Mouse (Mus musculus): Measurements from ENCODE around the gene Erg. TPM values are rescaled to one million over a fixed set of nuclear protein-coding genes. Genes with fewer than 3 reads are reported as not detected.

The Erg gene
- polyA plus RNA-seq, 1 experiment from 2014 or later: 1.7 TPM

DNA sequence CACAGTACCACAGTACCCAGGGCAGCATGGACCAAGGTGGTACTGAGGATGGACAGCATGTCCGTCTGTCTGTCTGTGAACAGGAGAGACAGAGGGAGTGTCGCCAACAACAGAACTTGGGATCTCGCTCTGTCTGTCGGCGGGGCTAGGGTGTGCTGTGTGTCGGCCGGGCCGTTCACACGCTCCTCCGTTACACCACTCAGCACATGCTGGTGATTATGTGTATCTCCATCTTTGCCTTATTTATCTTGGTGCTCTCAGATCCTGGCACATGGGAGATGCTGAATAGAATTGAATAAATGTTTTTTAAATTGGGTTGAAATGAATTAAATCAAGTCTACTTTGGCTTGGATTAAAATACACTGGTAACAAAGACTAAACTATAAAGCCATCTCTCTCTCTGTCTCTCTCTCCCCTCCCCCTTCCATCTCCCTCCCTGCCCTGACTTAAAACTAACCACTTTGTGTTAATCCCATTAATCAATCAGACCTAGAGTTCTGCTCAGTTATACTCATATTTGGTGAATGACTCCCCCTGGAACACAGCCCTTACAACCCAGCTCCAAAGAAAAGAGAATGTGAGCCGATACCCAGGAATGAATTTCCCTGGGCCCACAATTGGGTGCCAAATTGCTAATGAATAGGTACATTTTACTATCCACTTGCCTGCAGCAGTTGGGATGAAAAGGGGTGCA is 10.6 kb upstream of the Erg start:
- Histone ChIP-seq H3K4me3 (replicated peaks; ENCODE audit: low read length) (no peak overlapping the region), H3K4me1 (replicated peaks; ENCODE audit: control insufficient read depth, insufficient read depth, low read length) (0 out of 2 replicates have a peak, but pooled peaks cover 10% of the 10 kb centered on the region), H3K36me3 (replicated peaks; ENCODE audit: control insufficient read depth, insufficient read depth) (no peaks in the 10 kb centered on the region), H3K4me2 (replicated peaks) (no peak overlapping the region), H3K27me3 (ENCODE audit: control insufficient read depth, insufficient read depth, low read length) (no peaks in the 10 kb centered on the region), H3K9me3 (ENCODE audit: control insufficient read depth, low read length) (no peaks in the 10 kb centered on the region), H3K9ac (no peak overlapping the region), H3K27ac (no peak overlapping the region)
- no peak; the same call in 1 of the 2 replicates for ATAC-seq (ENCODE audit: low FRiP score)
- no peak for DNase-seq (ENCODE audit: low spot score)
- 85% methylated on average over 11 of the region's 11 CpGs for WGBS

DNA sequence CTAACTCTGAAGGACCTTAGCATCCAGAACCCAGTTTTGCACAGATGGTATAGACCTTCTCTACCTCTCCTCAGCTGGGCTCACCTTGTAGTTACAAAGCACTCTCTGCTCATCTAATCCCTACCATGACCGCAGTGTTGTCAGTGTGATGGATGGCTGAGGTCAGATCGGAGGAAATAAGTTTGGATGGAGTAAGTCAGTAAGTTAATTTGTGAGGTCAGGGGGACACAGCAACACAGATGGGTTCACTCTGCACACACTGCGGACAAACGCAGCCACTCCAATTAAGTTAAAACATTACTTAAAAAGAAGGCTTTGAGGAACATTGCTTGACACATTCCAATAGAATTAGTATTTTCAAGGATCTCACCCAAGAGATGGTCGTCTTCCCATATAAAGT is 2.5 kb upstream of the Erg start:
- WGBS: 54% methylated on average over 5 of the region's 5 CpGs
- H3K36me3 ChIP-seq (replicated peaks; ENCODE audit: control insufficient read depth, insufficient read depth): no peaks in the 10 kb centered on the region
- H3K4me2 ChIP-seq (replicated peaks): no peak overlapping the region
- H3K27me3 ChIP-seq (ENCODE audit: control insufficient read depth, insufficient read depth, low read length): peaks cover 36% of the 10 kb centered on the region
- ATAC-seq (ENCODE audit: low FRiP score) (no peak), DNase-seq (ENCODE audit: low spot score) (no peak)
- no peaks in the 10 kb centered on the region for H3K9me3 ChIP-seq (ENCODE audit: control insufficient read depth, low read length)
- peaks cover 13% of the 10 kb centered on the region for H3K4me1 ChIP-seq (replicated peaks; ENCODE audit: control insufficient read depth, insufficient read depth, low read length)
- H3K27ac ChIP-seq: no peak overlapping the region
- H3K9ac ChIP-seq: no peak overlapping the region
- no peak overlapping the region for H3K4me3 ChIP-seq (replicated peaks; ENCODE audit: low read length)

- 38% methylated on average over 7 of the region's 7 CpGs for WGBS
- Histone ChIP-seq H3K9me3 (ENCODE audit: control insufficient read depth, low read length) (no peaks in the 10 kb centered on the region), H3K4me3 (replicated peaks; ENCODE audit: low read length) (no peak overlapping the region), H3K4me2 (replicated peaks) (peak overlapping the region; percentile 83), H3K27me3 (ENCODE audit: control insufficient read depth, insufficient read depth, low read length) (peaks cover 44% of the 10 kb centered on the region), H3K36me3 (replicated peaks; ENCODE audit: control insufficient read depth, insufficient read depth) (no peaks in the 10 kb centered on the region), H3K9ac (no peak overlapping the region), H3K27ac (no peak overlapping the region), H3K4me1 (replicated peaks; ENCODE audit: control insufficient read depth, insufficient read depth, low read length) (peaks cover 13% of the 10 kb centered on the region)
- ATAC-seq (ENCODE audit: low FRiP score) (no peak), DNase-seq (ENCODE audit: low spot score) (no peak)
These were observed 333 bp upstream of the Erg start for GRCm38 (mm10) chr16:95586726-95587125.

DNA sequence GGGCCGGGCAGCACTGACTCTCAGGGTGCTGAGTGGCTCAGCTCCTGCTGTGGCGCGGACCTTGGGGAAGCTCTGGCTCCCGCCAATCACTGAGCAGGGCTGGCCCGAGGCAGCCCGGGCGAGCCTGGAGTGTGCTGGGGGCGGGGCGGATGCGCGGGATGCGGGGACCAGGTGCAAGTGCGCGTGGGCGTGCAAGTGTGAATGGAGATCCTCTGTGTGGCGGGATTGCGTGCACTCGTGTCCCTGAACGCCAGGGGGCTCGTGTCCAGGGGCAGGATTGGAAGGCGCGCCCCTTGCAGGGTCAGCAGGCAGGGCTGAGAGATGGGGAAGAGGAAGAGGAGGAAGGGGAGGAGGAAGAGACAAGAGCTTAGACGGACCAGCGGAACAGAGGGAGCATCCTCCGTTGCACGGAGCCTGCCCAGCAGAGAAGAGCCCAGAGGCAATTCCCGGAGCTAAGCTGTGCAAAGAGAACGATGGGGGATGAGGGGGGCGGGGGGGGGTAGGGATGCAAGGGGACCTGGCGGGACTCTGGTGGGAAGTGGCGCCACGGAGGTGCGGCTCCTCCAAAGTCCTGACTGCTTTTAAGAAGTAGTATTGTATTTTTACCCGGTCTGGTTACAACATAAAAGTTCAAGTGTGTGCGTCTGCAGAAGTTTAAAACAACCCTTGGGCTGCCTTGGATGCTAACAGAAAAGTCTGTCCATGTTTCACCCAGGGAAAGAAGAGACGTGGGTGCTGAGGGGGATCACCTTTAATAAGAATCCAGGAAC is 667 bp downstream of the Erg start:
- DNase-seq (ENCODE audit: low spot score): no peak
- Histone ChIP-seq H3K27me3 (ENCODE audit: control insufficient read depth, insufficient read depth, low read length) (peaks cover 44% of the 10 kb centered on the region), H3K9ac (peak overlapping the region; percentile 45), H3K36me3 (replicated peaks; ENCODE audit: control insufficient read depth, insufficient read depth) (no peaks in the 10 kb centered on the region), H3K4me1 (replicated peaks; ENCODE audit: control insufficient read depth, insufficient read depth, low read length) (peaks cover 13% of the 10 kb centered on the region), H3K4me2 (replicated peaks) (peak overlapping the region; percentile 83), H3K27ac (no peak overlapping the region), H3K9me3 (ENCODE audit: control insufficient read depth, low read length) (no peaks in the 10 kb centered on the region), H3K4me3 (replicated peaks; ENCODE audit: low read length) (peak overlapping the region; percentile 39)
- ATAC-seq (ENCODE audit: low FRiP score): peak; percentile 76
- 1% methylated on average over 36 of the region's 36 CpGs for WGBS

DNA sequence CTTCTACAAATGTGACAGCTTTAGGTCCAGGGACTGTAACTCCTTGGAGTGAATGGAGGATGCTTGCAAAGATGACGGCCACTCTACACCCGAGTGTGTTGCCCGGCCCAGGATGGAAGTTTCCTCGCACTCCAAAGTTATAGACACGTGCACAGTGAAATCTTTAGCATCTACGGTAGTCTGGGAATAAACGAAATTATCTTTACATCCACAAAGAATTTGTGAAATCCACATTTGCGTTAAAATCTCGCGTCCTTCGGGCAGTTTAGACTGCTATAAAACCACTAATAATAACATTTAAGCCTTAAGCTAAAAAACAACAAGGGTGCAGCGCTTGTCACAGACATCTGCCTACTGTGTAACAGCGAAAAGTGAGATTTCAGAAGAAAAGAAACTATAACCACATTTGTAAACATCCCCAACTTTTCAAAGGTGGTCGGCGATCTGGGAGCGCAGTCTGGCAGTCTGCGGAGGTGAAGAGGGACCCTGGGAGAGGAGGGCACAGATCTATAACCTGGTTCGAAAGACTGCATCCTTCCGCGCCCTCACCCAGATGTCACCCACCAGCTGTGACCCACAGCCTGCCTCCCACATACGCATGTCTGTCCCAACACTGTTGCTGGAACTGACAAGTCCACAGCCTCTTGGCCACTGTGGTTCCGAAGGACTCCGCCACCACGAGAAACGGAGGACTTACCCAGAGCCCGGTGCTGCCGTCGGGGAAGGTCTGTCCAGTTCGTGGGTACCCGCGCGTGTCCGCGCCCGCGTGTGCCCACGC is 1.5 kb downstream of the Erg start:
- H3K4me1 ChIP-seq (replicated peaks; ENCODE audit: control insufficient read depth, insufficient read depth, low read length): peaks cover 13% of the 10 kb centered on the region
- no peak overlapping the region for H3K27ac ChIP-seq
- H3K4me2 ChIP-seq (replicated peaks): peak overlapping the region; percentile 83
- DNase-seq (ENCODE audit: low spot score) (no peak), ATAC-seq (ENCODE audit: low FRiP score) (0 out of 2 replicates have a peak, but pooled peaks have one; percentile 14)
- no peaks in the 10 kb centered on the region for H3K9me3 ChIP-seq (ENCODE audit: control insufficient read depth, low read length)
- peaks cover 44% of the 10 kb centered on the region for H3K27me3 ChIP-seq (ENCODE audit: control insufficient read depth, insufficient read depth, low read length)
- peak overlapping the region; percentile 45; the same call in 1 of the 2 replicates for H3K9ac ChIP-seq
- 18% methylated on average over 37 of the region's 37 CpGs for WGBS
- no peaks in the 10 kb centered on the region for H3K36me3 ChIP-seq (replicated peaks; ENCODE audit: control insufficient read depth, insufficient read depth)
- H3K4me3 ChIP-seq (replicated peaks; ENCODE audit: low read length): peak overlapping the region; percentile 39

DNA sequence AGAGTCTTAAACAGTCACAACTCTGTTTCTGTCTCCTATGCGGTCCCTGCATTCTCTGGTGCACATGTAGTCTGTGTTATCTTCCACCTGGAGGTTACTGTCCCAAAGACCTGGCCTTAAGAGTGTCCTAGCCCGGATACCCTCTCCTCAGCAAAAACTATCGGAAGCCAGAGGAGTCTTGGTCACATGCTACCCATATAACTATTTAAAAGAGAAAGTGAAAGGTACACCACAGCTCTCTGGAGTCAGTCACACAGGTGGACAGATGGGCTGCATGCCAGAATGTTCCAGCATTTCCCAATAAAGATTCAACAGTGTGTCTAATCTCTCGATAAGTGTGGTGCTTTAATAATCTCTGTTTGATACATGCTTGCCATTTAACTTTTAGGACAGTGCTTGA is 7.1 kb downstream of the Erg start:
- H3K4me2 ChIP-seq (replicated peaks): no peak overlapping the region
- no peak for ATAC-seq (ENCODE audit: low FRiP score)

DNA sequence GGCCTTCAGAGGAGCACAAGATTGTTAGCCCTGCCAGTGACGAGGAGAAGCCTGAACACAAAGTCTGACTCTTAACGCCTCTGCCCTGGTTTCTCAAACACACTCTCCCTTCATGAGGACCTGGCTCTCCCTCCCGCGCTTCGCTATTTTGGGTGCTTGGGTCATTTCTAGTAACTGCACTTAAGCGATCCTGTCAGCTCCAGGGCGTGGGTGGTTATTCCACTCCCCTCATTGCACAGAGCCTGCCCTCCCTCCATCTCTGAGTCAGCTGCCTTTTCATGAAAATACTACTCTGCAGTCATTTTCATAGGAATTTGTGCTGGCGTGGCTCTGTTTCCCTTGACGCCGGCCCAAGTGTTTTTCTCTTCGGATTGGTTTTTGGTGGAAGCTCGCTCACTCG is 13.2 kb downstream of the Erg start:
- Histone ChIP-seq H3K36me3 (replicated peaks; ENCODE audit: control insufficient read depth, insufficient read depth) (no peaks in the 10 kb centered on the region), H3K27ac (no peak overlapping the region), H3K4me2 (replicated peaks) (no peak overlapping the region), H3K27me3 (ENCODE audit: control insufficient read depth, insufficient read depth, low read length) (no peaks in the 10 kb centered on the region), H3K9ac (no peak overlapping the region), H3K4me1 (replicated peaks; ENCODE audit: control insufficient read depth, insufficient read depth, low read length) (no peaks in the 10 kb centered on the region), H3K9me3 (ENCODE audit: control insufficient read depth, low read length) (no peaks in the 10 kb centered on the region), H3K4me3 (replicated peaks; ENCODE audit: low read length) (no peak overlapping the region)
- no peak for DNase-seq (ENCODE audit: low spot score)
- ATAC-seq (ENCODE audit: low FRiP score): no peak
- 82% methylated on average over 13 of the region's 13 CpGs for WGBS

More for the DNA sequence above, 7.1 kb downstream of the Erg start:
- Histone ChIP-seq H3K9ac (no peak overlapping the region), H3K9me3 (ENCODE audit: control insufficient read depth, low read length) (no peaks in the 10 kb centered on the region), H3K4me3 (replicated peaks; ENCODE audit: low read length) (no peak overlapping the region), H3K27ac (no peak overlapping the region), H3K27me3 (ENCODE audit: control insufficient read depth, insufficient read depth, low read length) (peaks cover 9% of the 10 kb centered on the region), H3K36me3 (replicated peaks; ENCODE audit: control insufficient read depth, insufficient read depth) (no peaks in the 10 kb centered on the region), H3K4me1 (replicated peaks; ENCODE audit: control insufficient read depth, insufficient read depth, low read length) (no peaks in the 10 kb centered on the region)
- WGBS: 96% methylated on average over 4 of the region's 4 CpGs
- DNase-seq (ENCODE audit: low spot score): no peak

DNA sequence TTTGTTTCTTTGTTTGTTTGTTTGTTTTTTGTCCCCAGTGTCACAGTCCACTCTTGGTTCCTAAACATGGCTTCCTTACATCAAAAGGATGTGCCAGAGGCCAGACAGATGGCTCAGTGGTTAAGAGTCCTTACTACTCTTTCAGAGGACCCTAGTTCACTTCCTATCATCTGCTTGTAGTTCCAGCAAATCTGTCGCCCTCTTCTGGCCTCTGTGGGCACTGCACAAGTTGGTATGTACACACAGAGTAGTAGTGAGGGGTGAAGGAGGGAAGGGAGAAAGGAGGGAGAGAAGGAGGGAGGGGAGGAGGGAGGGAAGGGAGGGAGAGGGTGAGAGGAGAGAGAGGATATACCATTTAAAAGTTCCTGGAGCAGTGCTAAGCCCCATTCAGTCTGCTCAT is 15.8 kb downstream of the Erg start:
- no peak for DNase-seq (ENCODE audit: low spot score)
- H3K9me3 ChIP-seq (ENCODE audit: control insufficient read depth, low read length): no peaks in the 10 kb centered on the region
- 22% methylated on average over 1 of the region's 1 CpGs for WGBS
- no peak for ATAC-seq (ENCODE audit: low FRiP score)
- no peak overlapping the region for H3K9ac ChIP-seq
- no peak overlapping the region for H3K27ac ChIP-seq
- no peaks in the 10 kb centered on the region for H3K4me1 ChIP-seq (replicated peaks; ENCODE audit: control insufficient read depth, insufficient read depth, low read length)
- H3K4me3 ChIP-seq (replicated peaks; ENCODE audit: low read length): no peak overlapping the region
- H3K36me3 ChIP-seq (replicated peaks; ENCODE audit: control insufficient read depth, insufficient read depth): no peaks in the 10 kb centered on the region
- H3K27me3 ChIP-seq (ENCODE audit: control insufficient read depth, insufficient read depth, low read length): no peaks in the 10 kb centered on the region
- no peak overlapping the region for H3K4me2 ChIP-seq (replicated peaks)

DNA sequence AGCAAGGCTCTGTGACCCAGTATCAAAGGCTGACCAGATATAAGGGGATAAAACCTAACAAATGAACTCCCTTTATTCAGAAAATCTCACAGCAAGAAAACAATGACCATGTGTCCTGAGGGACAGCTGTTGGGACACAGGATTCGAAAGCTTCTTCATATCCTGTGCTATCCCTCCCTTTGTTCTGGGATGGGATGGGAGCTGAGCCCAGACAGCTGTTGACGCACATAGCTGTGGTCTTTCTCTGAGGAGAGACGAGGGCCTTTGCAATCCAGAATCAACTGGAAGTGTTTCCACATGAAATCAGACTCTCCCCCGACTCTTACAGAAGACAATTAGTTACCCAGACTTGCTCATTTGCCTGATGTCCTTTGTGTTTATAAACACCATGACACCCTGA is 29.6 kb downstream of the Erg start:
- no peaks in the 10 kb centered on the region for H3K27me3 ChIP-seq (ENCODE audit: control insufficient read depth, insufficient read depth, low read length)
- 0 out of 2 replicates have a peak, but pooled peaks cover 5% of the 10 kb centered on the region for H3K4me1 ChIP-seq (replicated peaks; ENCODE audit: control insufficient read depth, insufficient read depth, low read length)
- H3K9ac ChIP-seq: no peak overlapping the region
- DNase-seq (ENCODE audit: low spot score) (no peak), ATAC-seq (ENCODE audit: low FRiP score) (no peak)
- no peaks in the 10 kb centered on the region for H3K9me3 ChIP-seq (ENCODE audit: control insufficient read depth, low read length)
- no peak overlapping the region for H3K4me3 ChIP-seq (replicated peaks; ENCODE audit: low read length)
- 71% methylated on average over 4 of the region's 4 CpGs for WGBS
- no peaks in the 10 kb centered on the region for H3K36me3 ChIP-seq (replicated peaks; ENCODE audit: control insufficient read depth, insufficient read depth)
- no peak overlapping the region for H3K27ac ChIP-seq
- H3K4me2 ChIP-seq (replicated peaks): no peak overlapping the region

Data from hindbrain, embryonic 14.5 days (tissue).